Mouse (Mus musculus) cerebellum, adult (tissue): Measurements from ENCODE around the gene Doxl2.
"Not testable (repeated sequence)": the region's sequence is repeated elsewhere in the genome, so short reads cannot be mapped to it uniquely, and the experiment has no call there.

Source experiments
- ATAC-seq: cut with Nextera tagmentation; 2 replicates; pipeline ENCODE4 v1.9.2; 2017; ENCODE audit warnings: mild to moderate bottlenecking, moderate library complexity, mixed read lengths; ENCODE audit not compliant: insufficient number of reproducible peaks, low FRiP score, low TSS enrichment

The Doxl2 gene

GRCm38 (mm10) chr6:48974663-48975062 is at the start of gene Doxl2:
Doxl2 (plus strand) TSS chr6:48974963.
- no peak for ATAC-seq

- no peak for ATAC-seq
These were observed 45.2 kb upstream of the Doxl2 start, which contains the start of gene 1600015I10Rik for GRCm38 (mm10) chr6:48929595-48929994. 1600015I10Rik (plus strand) TSS chr6:48929895.

GRCm38 (mm10) chr6:48949596-48949995 is 25.2 kb upstream of the Doxl2 start:
- no peak for ATAC-seq

GRCm38 (mm10) chr6:48950676-48951075 is 24.1 kb upstream of the Doxl2 start:
- ATAC-seq, result no peak

GRCm38 (mm10) chr6:48951630-48952029 is 23.1 kb upstream of the Doxl2 start:
- ATAC-seq, result no peak

- ATAC-seq, result no peak
These were observed 21.5 kb upstream of the Doxl2 start for GRCm38 (mm10) chr6:48953220-48953619.

GRCm38 (mm10) chr6:48954211-48954610 is 20.6 kb upstream of the Doxl2 start:
- no peak for ATAC-seq

- ATAC-seq, result no peak
These were observed 19.8 kb upstream of the Doxl2 start for GRCm38 (mm10) chr6:48954946-48955345.

- ATAC-seq, result no peak
These were observed 18.0 kb upstream of the Doxl2 start for GRCm38 (mm10) chr6:48956785-48957184.

- no peak for ATAC-seq
These were observed 16.7 kb upstream of the Doxl2 start for GRCm38 (mm10) chr6:48958053-48958452.

GRCm38 (mm10) chr6:48959151-48959550 is 15.6 kb upstream of the Doxl2 start:
- ATAC-seq, result not testable (repeated sequence)

- ATAC-seq, result not testable (repeated sequence)
These were observed 8.1 kb upstream of the Doxl2 start for GRCm38 (mm10) chr6:48966696-48967095.

GRCm38 (mm10) chr6:48967868-48968267 is 6.9 kb upstream of the Doxl2 start:
- no peak for ATAC-seq

GRCm38 (mm10) chr6:48979616-48980015 is 4.9 kb downstream of the Doxl2 start:
- no peak for ATAC-seq

GRCm38 (mm10) chr6:48982305-48982704 is 7.5 kb downstream of the Doxl2 start:
- ATAC-seq, result no peak

GRCm38 (mm10) chr6:48986444-48986990 is 11.8 kb downstream of the Doxl2 start, which contains the start of gene Svs1:
Svs1 (plus strand) TSS chr6:48986861.
- no peak for ATAC-seq

- ATAC-seq, result no peak
These were observed 15.2 kb downstream of the Doxl2 start for GRCm38 (mm10) chr6:48989971-48990370.

- no peak for ATAC-seq
These were observed 17.2 kb downstream of the Doxl2 start for GRCm38 (mm10) chr6:48991991-48992390.

- ATAC-seq, result no peak
These were observed 23.4 kb downstream of the Doxl2 start for GRCm38 (mm10) chr6:48998186-48998585.

GRCm38 (mm10) chr6:48998796-48999195 is 24.0 kb downstream of the Doxl2 start:
- no peak for ATAC-seq

GRCm38 (mm10) chr6:49003381-49003780 is 28.6 kb downstream of the Doxl2 start:
- no peak for ATAC-seq

- ATAC-seq, result peak; percentile 82
These were observed 33.2 kb downstream of the Doxl2 start for GRCm38 (mm10) chr6:49007981-49008380.
